Comparison of ENCODE assay signal across 7 mouse cellular contexts in genomic region chr7:92874116-92874675, GRCm38 (mm10). TPM values are rescaled to one million over a fixed set of nuclear protein-coding genes. Genes with fewer than 3 reads are reported as not detected.
A peak's percentile ranks its signal among the peaks of the same experiment; 100 is the strongest.
DNase-seq lines count a peak whose midpoint lies in the region; ATAC-seq lines count a peak whose summit lies in the region.

TSS of gene Ddias (minus strand) at chr7:92874247.
TSS of gene Prcp (plus strand) at chr7:92874470.

- ATAC-seq in granulocyte monocyte progenitor cell, adult 5-6 weeks (replicated peaks; ENCODE audit: poor library complexity, severe bottlenecking): peak; percentile 44
- peak; percentile 94 for ATAC-seq in midbrain, embryonic 13.5 days

- no peaks in the 10 kb centered on the region for H3K9me3 ChIP-seq in embryonic facial prominence, embryonic 10.5 days
- H3K9me3 ChIP-seq in limb, embryonic 10.5 days (replicated peaks): no peaks in the 10 kb centered on the region
- no peaks in the 10 kb centered on the region for H3K9me3 ChIP-seq in midbrain, embryonic 13.5 days

- peak within 1 kb of the TSS; percentile 70 for H3K4me2 ChIP-seq in midbrain, embryonic 13.5 days (replicated peaks)

- peak within 1 kb of the TSS; percentile 84 for H3K9ac ChIP-seq in midbrain, embryonic 13.5 days (replicated peaks)

- peaks cover 34% of the 10 kb centered on the region for H3K4me1 ChIP-seq in embryonic facial prominence, embryonic 10.5 days
- peaks cover 28% of the 10 kb centered on the region for H3K4me1 ChIP-seq in limb, embryonic 10.5 days
- H3K4me1 ChIP-seq in midbrain, embryonic 13.5 days (replicated peaks): peaks cover 25% of the 10 kb centered on the region

- peak within 1 kb of the TSS; percentile 97 for H3K27ac ChIP-seq in embryonic facial prominence, embryonic 10.5 days (replicated peaks)
- peak within 1 kb of the TSS; percentile 97 for H3K27ac ChIP-seq in limb, embryonic 10.5 days
- peak within 1 kb of the TSS; percentile 98 for H3K27ac ChIP-seq in midbrain, embryonic 13.5 days

- DNase-seq in adrenal gland, postnatal 10 days: peak; percentile 96
- DNase-seq in embryonic facial prominence, embryonic 10.5 days (ENCODE audit: low spot score): peak; percentile 96
- DNase-seq in kidney, adult 11 months: peak; percentile 89
- DNase-seq in limb, embryonic 10.5 days (ENCODE audit: low spot score): peak; percentile 98
- DNase-seq in spleen, adult 12 weeks (ENCODE audit: low spot score): peak; percentile 95

- WGBS in embryonic facial prominence, embryonic 10.5 days: under 1% methylated on average over 53 of the region's 53 CpGs
- WGBS in limb, embryonic 10.5 days: under 1% methylated on average over 53 of the region's 53 CpGs
- under 1% methylated on average over 53 of the region's 53 CpGs for WGBS in midbrain, embryonic 13.5 days

- peak within 1 kb of the TSS; percentile 71 for H3K4me3 ChIP-seq in embryonic facial prominence, embryonic 10.5 days
- peak within 1 kb of the TSS; percentile 68 for H3K4me3 ChIP-seq in limb, embryonic 10.5 days
- peak within 1 kb of the TSS; percentile 53 for H3K4me3 ChIP-seq in midbrain, embryonic 13.5 days (replicated peaks)

- H3K36me3 ChIP-seq in embryonic facial prominence, embryonic 10.5 days (replicated peaks): peaks cover 14% of the 10 kb centered on the region
- H3K36me3 ChIP-seq in limb, embryonic 10.5 days: peaks cover 6% of the 10 kb centered on the region
- no peaks in the 10 kb centered on the region for H3K36me3 ChIP-seq in midbrain, embryonic 13.5 days

- H3K27me3 ChIP-seq in embryonic facial prominence, embryonic 10.5 days (replicated peaks; ENCODE audit: low read depth, poor library complexity, severe bottlenecking): no peaks in the 10 kb centered on the region
- no peaks in the 10 kb centered on the region for H3K27me3 ChIP-seq in limb, embryonic 10.5 days (ENCODE audit: low read depth, poor library complexity, severe bottlenecking)
- no peaks in the 10 kb centered on the region for H3K27me3 ChIP-seq in midbrain, embryonic 13.5 days

RNA-seq across cellular contexts. Expression of gene Ddias, which starts in this region (rescaled TPM):
- total RNA-seq in adrenal gland, postnatal 10 days (2021): 1 to 10 TPM; 1.7 to 3.4 TPM
- 23.5 and 24.7 TPM in 2 replicates for polyA plus RNA-seq in embryonic facial prominence, embryonic 10.5 days (2016; fragmentation: Nextera tagmentation; extraction: Ambion mirVana)
- total RNA-seq in granulocyte monocyte progenitor cell, adult 5-6 weeks (2014; fragmentation: Nextera tagmentation): 7.9 and 19.5 TPM in 2 replicates
- total RNA-seq in granulocyte monocyte progenitor cell, adult 5-6 weeks (2017): 10.9 and 13.7 TPM in 2 replicates
- polyA plus RNA-seq in limb, embryonic 10.5 days (2016; fragmentation: Nextera tagmentation; extraction: Ambion mirVana): 23.0 and 24.4 TPM in 2 replicates
- 7.6 and 8.5 TPM in 2 replicates for polyA plus RNA-seq in midbrain, embryonic 13.5 days (2015; fragmentation: Nextera tagmentation; extraction: Ambion mirVana)

RNA-seq across cellular contexts. Expression of gene Prcp, which starts in this region (rescaled TPM):
- total RNA-seq in adrenal gland, postnatal 10 days (2021): 10 to 100 TPM; 34.2 to 39.0 TPM
- 19.5 and 20.3 TPM in 2 replicates for polyA plus RNA-seq in embryonic facial prominence, embryonic 10.5 days (2016; fragmentation: Nextera tagmentation; extraction: Ambion mirVana)
- total RNA-seq in granulocyte monocyte progenitor cell, adult 5-6 weeks (2014; fragmentation: Nextera tagmentation): 62.9 and 70.4 TPM in 2 replicates
- 40.3 and 46.4 TPM in 2 replicates for total RNA-seq in granulocyte monocyte progenitor cell, adult 5-6 weeks (2017)
- polyA plus RNA-seq in limb, embryonic 10.5 days (2016; fragmentation: Nextera tagmentation; extraction: Ambion mirVana): 15.8 and 20.4 TPM in 2 replicates
- 17.4 and 18.9 TPM in 2 replicates for polyA plus RNA-seq in midbrain, embryonic 13.5 days (2015; fragmentation: Nextera tagmentation; extraction: Ambion mirVana)

Comparison
In these comparisons a context has a peak if more than half of its experiments do, and no peak if none do; other contexts are left out.
1. Peak in every context shown above with its lines: DNase-seq, ATAC-seq, H3K4me3 ChIP-seq and H3K27ac ChIP-seq.